Mouse (Mus musculus) gastrocnemius, postnatal 10 days (tissue): ENCODE data around the gene Olfr206. TPM values are rescaled to one million over a fixed set of nuclear protein-coding genes. Genes with fewer than 3 reads are reported as not detected.
"Not testable (repeated sequence)": the region's sequence is repeated elsewhere in the genome, so short reads cannot be mapped to it uniquely, and the experiment has no call there.

Experiments
- DNase-seq: peaks from one replicate; pipeline ENCODE4 v3.0.0; 2021; ENCODE audit warnings: mixed read lengths
- long read RNA-seq, 2 experiments: library from polyadenylated mRNA; stranded (forward); transcript quantifications; one replicate each; pipeline ENCODE4 v2.0.0; 2021
- total RNA-seq, 2 experiments: library from RNA; stranded (reverse); gene quantifications; 2 replicates each; pipeline ENCODE4 v1.2.3; 2021

The Olfr206 gene
- total RNA-seq, result not detected
- long read RNA-seq, experiment 1, result 0 reads
- long read RNA-seq, experiment 2, result 0 reads

DNA sequence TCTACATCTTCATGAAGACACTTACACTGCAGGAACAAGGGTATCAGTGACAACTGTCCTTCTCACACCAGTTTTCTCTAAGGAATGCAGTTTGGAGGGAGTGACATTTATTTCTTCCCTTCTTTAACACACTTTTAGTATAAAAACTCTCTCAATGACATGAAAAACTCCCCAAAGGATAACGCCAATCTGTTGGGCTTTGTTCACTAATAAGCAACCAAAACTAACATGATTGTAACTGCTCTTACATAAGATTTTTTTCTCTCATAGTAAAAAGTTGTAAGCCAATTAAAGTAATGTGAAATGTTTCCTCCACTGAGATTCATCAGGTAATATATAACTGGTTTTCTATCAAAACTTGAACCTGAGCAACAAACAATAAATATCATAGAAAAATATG is at the start of gene Olfr206:
TSS of gene Olfr206 (minus strand) at position 101 of the 400 bp plus-strand sequence.
- DNase-seq, result no peak

DNA sequence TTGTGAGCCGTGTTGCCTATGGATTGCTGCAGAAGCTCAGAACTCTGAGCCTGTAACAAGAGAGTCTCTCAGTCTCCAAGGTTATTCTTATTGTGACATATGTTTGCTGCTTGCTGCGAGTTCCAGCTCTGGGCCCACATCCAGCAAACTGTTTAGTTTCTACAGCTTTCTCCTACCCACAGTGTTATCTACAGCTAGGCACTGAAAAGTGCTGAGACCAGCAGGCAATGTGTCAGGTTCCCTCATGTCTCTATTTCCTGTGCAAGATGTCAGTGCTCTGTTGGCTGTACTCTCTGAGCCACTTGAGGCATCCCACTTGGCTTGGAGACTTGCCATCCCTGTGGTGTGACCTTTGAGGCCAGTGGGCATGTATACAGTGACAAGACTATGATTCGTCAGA is 44.3 kb upstream of the Olfr206 start:
- DNase-seq, result no peak

DNA sequence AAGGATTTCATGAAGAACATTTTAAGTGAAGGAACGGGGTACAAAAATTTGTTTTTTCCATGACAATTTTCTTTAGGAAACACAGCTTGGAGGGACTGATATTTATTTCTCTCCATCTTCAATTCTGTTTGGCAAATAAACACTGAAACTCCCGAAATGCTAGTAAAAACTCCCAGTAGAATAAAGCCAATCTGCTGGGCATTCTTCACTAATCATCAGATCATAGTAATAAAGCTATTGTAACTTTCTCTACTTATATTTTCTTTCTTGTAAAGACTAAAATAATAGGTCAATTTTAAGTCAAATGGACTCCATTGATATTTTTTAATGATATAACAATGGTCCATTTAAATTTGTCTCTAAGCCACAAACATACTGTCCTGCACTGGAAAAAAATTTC is 14.8 kb upstream of the Olfr206 start, which contains the start of gene Olfr209:
TSS of gene Olfr209 (minus strand) at position 101 of the 400 bp plus-strand sequence.
- no peak for DNase-seq

DNA sequence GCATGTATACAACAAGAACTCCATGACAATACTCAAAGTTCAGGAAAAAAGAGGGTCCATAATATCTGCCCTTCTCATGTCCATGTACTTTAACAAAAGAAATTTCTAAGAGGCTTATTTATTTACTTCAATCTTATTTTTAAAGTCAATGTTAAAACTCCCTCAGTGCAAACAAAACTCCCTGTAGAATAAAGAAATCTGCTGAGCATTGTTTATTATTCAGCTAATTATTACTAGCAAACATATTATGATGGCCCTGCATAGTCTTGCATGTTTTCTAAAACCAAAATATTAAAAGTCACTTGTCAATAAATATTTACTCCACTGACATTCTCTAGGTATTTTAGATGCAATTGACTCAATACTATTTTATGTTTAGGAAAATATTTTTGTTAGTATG is 18.0 kb downstream of the Olfr206 start, which contains the start of gene Olfr205:
TSS of gene Olfr205 (minus strand) at position 101 of the 400 bp plus-strand sequence.
- no peak for DNase-seq

DNA sequence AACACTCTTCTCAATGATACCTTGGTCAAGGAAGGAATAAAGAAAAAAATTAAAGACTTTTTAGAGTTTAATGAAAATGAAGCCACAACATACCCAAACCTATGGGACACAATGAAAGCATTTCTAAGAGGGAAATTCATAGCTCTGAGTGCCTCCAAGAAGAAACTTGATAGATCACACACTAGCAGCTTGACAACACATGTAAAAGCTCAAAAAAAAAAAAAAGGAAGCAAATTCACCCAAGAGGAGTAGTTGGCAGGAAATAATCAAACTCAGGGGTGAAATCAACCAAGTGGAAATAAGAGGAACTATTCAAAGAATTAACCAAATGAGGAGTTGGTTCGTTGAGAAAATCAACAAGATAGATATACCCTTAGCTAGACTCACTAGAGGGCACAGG is 25.8 kb downstream of the Olfr206 start:
- DNase-seq, result not testable (repeated sequence)

DNA sequence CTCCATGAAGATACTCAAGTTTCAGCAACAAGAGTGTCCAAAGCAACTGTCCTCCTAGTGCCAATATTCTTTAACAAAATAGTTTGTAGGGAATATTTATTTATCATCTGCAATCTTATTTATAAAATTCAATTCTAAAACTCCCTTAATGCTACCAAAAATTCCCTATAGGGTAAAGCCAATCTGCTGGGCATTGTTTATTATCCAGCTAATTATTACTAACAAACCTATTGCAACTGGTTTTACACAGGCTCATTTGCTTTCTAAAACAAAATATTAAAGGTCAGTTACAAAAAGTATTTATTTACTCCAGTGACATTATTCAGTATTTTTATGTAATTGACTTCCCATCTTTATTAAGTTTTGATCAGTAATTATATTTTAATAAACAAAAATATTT is 30.9 kb downstream of the Olfr206 start, which contains the start of gene Olfr204:
TSS of gene Olfr204 (minus strand) at position 101 of the 400 bp plus-strand sequence.
- no peak for DNase-seq

DNA sequence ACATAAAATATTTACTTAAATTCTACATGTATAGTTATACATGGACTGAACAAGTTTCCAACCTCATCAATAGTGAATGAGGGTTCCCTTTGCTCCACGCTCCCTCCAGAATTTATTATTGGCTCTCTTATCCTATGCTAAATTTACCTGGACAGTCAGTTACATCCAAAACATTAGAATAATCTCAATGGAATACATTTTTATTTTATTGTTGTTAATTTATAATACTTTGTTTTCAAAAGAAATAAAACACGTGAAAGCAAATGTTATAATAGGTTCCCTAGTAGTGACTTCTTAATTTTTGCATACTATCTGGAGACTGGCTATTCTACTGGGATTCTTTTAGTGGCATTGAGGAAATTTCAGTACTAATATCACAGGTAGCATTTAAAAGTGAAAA is 50.5 kb downstream of the Olfr206 start, which contains the start of gene Olfr203:
TSS of gene Olfr203 (plus strand) at position 301 of the 400 bp plus-strand sequence.
- DNase-seq, result no peak

Other genes with a start within 250 kb of the Olfr206 start
- gene Olfr193, start 237.4 kb downstream of the Olfr206 start, total RNA-seq, result not detected
- not detected for gene Olfr194, start 228.2 kb downstream of the Olfr206 start, total RNA-seq
- not detected for gene Olfr195, start 202.2 kb downstream of the Olfr206 start, total RNA-seq
- not detected for gene Olfr196, start 178.8 kb downstream of the Olfr206 start, total RNA-seq
- not detected for gene Olfr198, start 145.7 kb downstream of the Olfr206 start, total RNA-seq
- not detected for gene Olfr199, start 129.5 kb downstream of the Olfr206 start, total RNA-seq
- not detected for gene Olfr201, start 76.6 kb downstream of the Olfr206 start, total RNA-seq
- not detected for gene Olfr202, start 62.5 kb downstream of the Olfr206 start, total RNA-seq
- not detected for gene Olfr203, start 50.4 kb downstream of the Olfr206 start, total RNA-seq
- gene Olfr204, start 31.0 kb downstream of the Olfr206 start, total RNA-seq, result not detected
- not detected for gene Olfr205, start 18.1 kb downstream of the Olfr206 start, total RNA-seq
- gene Olfr209, start 14.7 kb upstream of the Olfr206 start, total RNA-seq, result not detected
- not detected for gene Gabrr3, start 58.1 kb upstream of the Olfr206 start, total RNA-seq
- 10 to 100 TPM; 11.5 to 13.4 TPM for gene Riox2, start 122.5 kb upstream of the Olfr206 start, total RNA-seq